22 mouse cellular contexts compared by ENCODE assay signal in the genomic region with DNA sequence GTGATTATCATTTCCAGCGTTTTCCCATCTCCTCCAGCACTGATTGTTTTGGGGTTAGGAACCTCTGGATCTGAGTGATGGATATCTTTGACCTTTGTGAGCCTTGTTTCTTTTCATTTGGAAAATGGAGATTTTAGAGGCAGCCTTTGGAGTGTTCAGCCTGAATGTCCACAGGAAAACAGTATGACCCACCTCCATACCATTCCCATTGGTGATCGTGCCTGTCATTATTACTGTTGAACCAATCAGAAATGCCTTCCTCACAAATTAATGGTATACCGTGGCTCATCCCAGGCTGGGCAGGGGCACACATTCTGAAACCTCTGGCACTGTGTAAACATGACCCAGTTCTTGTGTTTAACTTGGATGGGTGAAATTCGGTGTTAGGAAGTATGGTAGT. TPM values are rescaled to one million over a fixed set of nuclear protein-coding genes. Genes with fewer than 3 reads are reported as not detected.
"Had no signal": no experiment of that assay in that cellular context is flagged by ENCODE, and none has a peak within 500 bp of the region (broad histone marks: within the 10 kb centered on the region; RNA-seq: fewer than 3 reads in every experiment).

No protein-coding gene starts in this region.

- DNase-seq: lung, adult 18-20 months; lung, embryonic 14.5 days; lung, postnatal 10 days; lung, postnatal 4 days; midbrain, embryonic 14.5 days; retina, postnatal 1 day; right cerebral cortex, adult 18-20 months; right cerebral cortex, postnatal 25 days; right cerebral cortex, postnatal 4 days; spleen, adult 18-20 months; thymus, adult 18-20 months; thymus, postnatal 14 days; thymus, postnatal 36 days had no signal

- ATAC-seq: midbrain, embryonic 16.5 days had no signal

- H3K27ac ChIP-seq: midbrain, embryonic 10.5 days; neural tube, embryonic 13.5 days; neural tube, embryonic 15.5 days had no signal

- H3K36me3 ChIP-seq: midbrain, embryonic 10.5 days; neural tube, embryonic 13.5 days; neural tube, embryonic 15.5 days had no signal

- H3K9me3 ChIP-seq: neural tube, embryonic 13.5 days; neural tube, embryonic 15.5 days had no signal

- H3K9ac ChIP-seq: lung, embryonic 14.5 days; neural tube, embryonic 13.5 days; neural tube, embryonic 15.5 days had no signal

- H3K27me3 ChIP-seq: neural tube, embryonic 13.5 days; neural tube, embryonic 15.5 days had no signal

- H3K4me3 ChIP-seq: midbrain, embryonic 10.5 days; myocyte; neural tube, embryonic 13.5 days; neural tube, embryonic 15.5 days had no signal

- H3K4me2 ChIP-seq: lung, embryonic 14.5 days; neural tube, embryonic 15.5 days had no signal

RNA-seq across cellular contexts. Expression of a gene that starts 6.0 kb away (rescaled TPM):
- total RNA-seq: megakaryocyte, adult 5-6 weeks; megakaryocyte-erythroid progenitor cell, adult 5-6 weeks had no signal
- polyA plus RNA-seq: lung, embryonic 14.5 days; lung, embryonic 16.5 days; myocyte; thymus, postnatal 0 days had no signal
